Mouse (Mus musculus) left cerebral cortex, adult 8-10 months (tissue): ENCODE results near the gene Gpr25. TPM values are rescaled to one million over a fixed set of nuclear protein-coding genes. Genes with fewer than 3 reads are reported as not detected.

Source experiments
- DNase-seq, 2 experiments: peaks; one replicate each; pipeline ENCODE4 v3.0.0; 2022; ENCODE audit warnings: low spot score in 2 of 2
- total RNA-seq, 4 experiments: library from RNA; stranded (reverse); gene quantifications; 2 replicates each; pipeline ENCODE4 v1.2.4; 2022

Gpr25 gene
- total RNA-seq, 4 experiments from 2014 or later, result 5.1 to 7.4 (median 5.8) TPM

- DNase-seq, result peak; percentile 23 to 37
Measured at GRCm38 (mm10) chr1:136233892-136234594, 26.6 kb downstream of the Gpr25 start, which contains the start of gene Inava. Inava (minus strand) TSS chr1:136234264.

GRCm38 (mm10) chr1:136232986-136233790 is 27.5 kb downstream of the Gpr25 start:
- no peak for DNase-seq

GRCm38 (mm10) chr1:136232285-136232926 is 28.3 kb downstream of the Gpr25 start:
- no peak for DNase-seq

GRCm38 (mm10) chr1:136231596-136231995 is 29.1 kb downstream of the Gpr25 start:
- no peak for DNase-seq

- DNase-seq, result no peak
Measured at GRCm38 (mm10) chr1:136230201-136230600, 30.5 kb downstream of the Gpr25 start.

- no peak for DNase-seq
Measured at GRCm38 (mm10) chr1:136229040-136229373, 31.7 kb downstream of the Gpr25 start.

GRCm38 (mm10) chr1:136228328-136229039 is 32.2 kb downstream of the Gpr25 start:
- no peak for DNase-seq

- DNase-seq, result no peak
Measured at GRCm38 (mm10) chr1:136227870-136228269, 32.8 kb downstream of the Gpr25 start.

GRCm38 (mm10) chr1:136226626-136227025 is 34.0 kb downstream of the Gpr25 start:
- DNase-seq, result no peak

- no peak for DNase-seq
Measured at GRCm38 (mm10) chr1:136225846-136226245, 34.8 kb downstream of the Gpr25 start.

GRCm38 (mm10) chr1:136223758-136224342 is 36.8 kb downstream of the Gpr25 start:
- DNase-seq, result no peak

GRCm38 (mm10) chr1:136222386-136222785 is 38.3 kb downstream of the Gpr25 start:
- no peak for DNase-seq

GRCm38 (mm10) chr1:136220037-136220871 is 40.4 kb downstream of the Gpr25 start:
- DNase-seq, result no peak

GRCm38 (mm10) chr1:136214304-136214703 is 46.4 kb downstream of the Gpr25 start:
- DNase-seq, result no peak

GRCm38 (mm10) chr1:136212803-136213202 is 47.9 kb downstream of the Gpr25 start, which contains the start of gene Mroh3:
Mroh3 (minus strand) TSS chr1:136212828.
- no peak for DNase-seq

Other genes with a start within 250 kb of the Gpr25 start
- 1 to 10 TPM; 1.2 to 2.5 (median 2.1) TPM for gene Ascl5, start 210.1 kb downstream of the Gpr25 start, total RNA-seq
- gene Cacna1s, start 208.1 kb downstream of the Gpr25 start, total RNA-seq, result 1 to 10 TPM in 3 of 4 experiments, under 1 TPM in 1; 0.83 to 1.6 (median 1.4) TPM
- 10 to 100 TPM; 49.0 to 57.8 (median 53.5) TPM for gene Kif21b, start 129.5 kb downstream of the Gpr25 start, total RNA-seq
- 1 to 10 TPM in 1 of 4 experiments, under 1 TPM in 3; 0.37 to 1.2 (median 0.56) TPM for gene Mroh3, start 48.0 kb downstream of the Gpr25 start, total RNA-seq
- 1 to 10 TPM; 1.2 to 2.7 (median 1.5) TPM for gene Inava, start 26.6 kb downstream of the Gpr25 start, total RNA-seq
- 100 to 1,000 TPM; 119 to 146 (median 126) TPM for gene Camsap2, start 85.2 kb upstream of the Gpr25 start, total RNA-seq
- 10 to 100 TPM in 3 of 4 experiments, 1 to 10 TPM in 1; 10.0 to 14.0 (median 12.1) TPM for gene Ddx59, start 154.4 kb upstream of the Gpr25 start, total RNA-seq
- under 1 TPM; 0.07 to 0.37 (median 0.19) TPM for gene Kif14, start 205.5 kb upstream of the Gpr25 start, total RNA-seq